Mouse (Mus musculus): ENCODE measurements at regions not wholly inside any gene's neighbourhood (a gene's known extent, or its start where the extent isn't known, plus 50 kb on each side); places are given as distances from the start of the nearest gene placed in this dataset.

GRCm38 (mm10) chr9:31794911-31795310 is 118.4 kb downstream of the Barx2 start:
- no peak for ATAC-seq

- no peak for ATAC-seq
Observed at GRCm38 (mm10) chr9:31775956-31776355, 137.3 kb downstream of the Barx2 start.

- ATAC-seq = no peak
Observed at GRCm38 (mm10) chr9:31765401-31765800, 147.9 kb downstream of the Barx2 start.

GRCm38 (mm10) chr9:31757894-31758561 is 155.2 kb downstream of the Barx2 start:
- no peak for ATAC-seq

GRCm38 (mm10) chr9:31730443-31730842 is 182.8 kb downstream of the Barx2 start:
- ATAC-seq = no peak

- ATAC-seq = no peak
Observed at GRCm38 (mm10) chr9:31719309-31719708, 194.0 kb downstream of the Barx2 start.

- ATAC-seq = no peak
Observed at GRCm38 (mm10) chr9:31710022-31710421, 203.2 kb downstream of the Barx2 start.

GRCm38 (mm10) chr9:31706688-31707087 is 206.6 kb downstream of the Barx2 start:
- ATAC-seq = no peak

GRCm38 (mm10) chr9:31690921-31691475 is 222.3 kb downstream of the Barx2 start:
- no peak for ATAC-seq

GRCm38 (mm10) chr9:31688398-31688705 is 224.1 kb upstream of the Tmem45b start:
- ATAC-seq = no peak

GRCm38 (mm10) chr9:31687686-31688397 is 223.6 kb upstream of the Tmem45b start:
- no peak for ATAC-seq

- no peak for ATAC-seq
Observed at GRCm38 (mm10) chr9:31686466-31686865, 222.2 kb upstream of the Tmem45b start.

GRCm38 (mm10) chr9:31684812-31685188 is 220.5 kb upstream of the Tmem45b start:
- no peak for ATAC-seq

GRCm38 (mm10) chr9:31684099-31684811 is 220.0 kb upstream of the Tmem45b start:
- no peak for ATAC-seq

- ATAC-seq = no peak
Observed at GRCm38 (mm10) chr9:31683302-31684081, 219.2 kb upstream of the Tmem45b start.

- no peak for ATAC-seq
Observed at GRCm38 (mm10) chr9:31682893-31683292, 218.6 kb upstream of the Tmem45b start.

GRCm38 (mm10) chr9:31677150-31677549 is 212.9 kb upstream of the Tmem45b start:
- no peak for ATAC-seq

GRCm38 (mm10) chr9:31659026-31659425 is 194.8 kb upstream of the Tmem45b start:
- no peak for ATAC-seq

- no peak for ATAC-seq
Observed at GRCm38 (mm10) chr9:31657612-31658011, 193.3 kb upstream of the Tmem45b start.

- no peak for ATAC-seq
Observed at GRCm38 (mm10) chr9:31656676-31657075, 192.4 kb upstream of the Tmem45b start.

- no peak for ATAC-seq
Observed at GRCm38 (mm10) chr9:31654747-31655146, 190.5 kb upstream of the Tmem45b start.

GRCm38 (mm10) chr9:31654213-31654612 is 190.0 kb upstream of the Tmem45b start:
- ATAC-seq = no peak

GRCm38 (mm10) chr9:31653788-31654187 is 189.5 kb upstream of the Tmem45b start:
- ATAC-seq = no peak
